Mouse (Mus musculus): Measurements from ENCODE around the gene Gsdma. TPM values are rescaled to one million over a fixed set of nuclear protein-coding genes. Genes with fewer than 3 reads are reported as not detected.
"Not testable (repeated sequence)": the region's sequence is repeated elsewhere in the genome, so short reads cannot be mapped to it uniquely, and the experiment has no call there.

Gsdma gene
- total RNA-seq, 2 experiments from 2014 or later: not detected

DNA sequence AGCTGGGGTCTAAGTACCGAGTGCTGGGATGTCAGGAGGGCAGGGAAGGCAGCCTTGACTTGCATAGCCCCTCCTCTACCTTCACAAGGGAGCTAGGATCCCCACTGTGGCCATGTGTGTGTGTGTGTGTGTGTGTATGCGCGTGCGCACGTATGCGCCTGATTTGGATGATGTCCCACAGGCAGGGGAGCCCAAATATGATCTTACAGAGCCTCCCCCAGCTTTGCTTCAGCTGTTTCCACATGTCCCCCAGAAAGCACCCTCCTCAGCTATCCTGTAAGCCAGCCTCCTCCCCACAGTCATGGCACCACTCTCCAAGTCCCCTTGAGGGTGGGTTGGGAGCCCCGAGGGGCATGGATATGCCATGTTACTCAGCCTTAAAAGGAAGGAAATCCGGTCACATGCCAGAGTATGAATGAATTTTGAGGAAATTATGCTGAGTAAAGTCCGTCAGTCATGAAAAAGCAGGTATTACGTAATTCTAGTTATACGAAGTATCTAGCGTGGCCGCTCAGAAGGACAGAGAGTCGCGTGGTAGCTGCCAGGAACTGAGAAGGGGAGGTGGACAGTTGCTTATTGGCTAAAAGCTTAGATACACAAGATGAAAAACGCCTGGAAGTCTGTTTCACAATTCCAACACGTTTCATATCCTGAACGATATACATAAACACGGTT lies 44.3 kb downstream of the Gsdma start:
- no peak for DNase-seq (ENCODE audit: low spot score in 2 of 2)

DNA sequence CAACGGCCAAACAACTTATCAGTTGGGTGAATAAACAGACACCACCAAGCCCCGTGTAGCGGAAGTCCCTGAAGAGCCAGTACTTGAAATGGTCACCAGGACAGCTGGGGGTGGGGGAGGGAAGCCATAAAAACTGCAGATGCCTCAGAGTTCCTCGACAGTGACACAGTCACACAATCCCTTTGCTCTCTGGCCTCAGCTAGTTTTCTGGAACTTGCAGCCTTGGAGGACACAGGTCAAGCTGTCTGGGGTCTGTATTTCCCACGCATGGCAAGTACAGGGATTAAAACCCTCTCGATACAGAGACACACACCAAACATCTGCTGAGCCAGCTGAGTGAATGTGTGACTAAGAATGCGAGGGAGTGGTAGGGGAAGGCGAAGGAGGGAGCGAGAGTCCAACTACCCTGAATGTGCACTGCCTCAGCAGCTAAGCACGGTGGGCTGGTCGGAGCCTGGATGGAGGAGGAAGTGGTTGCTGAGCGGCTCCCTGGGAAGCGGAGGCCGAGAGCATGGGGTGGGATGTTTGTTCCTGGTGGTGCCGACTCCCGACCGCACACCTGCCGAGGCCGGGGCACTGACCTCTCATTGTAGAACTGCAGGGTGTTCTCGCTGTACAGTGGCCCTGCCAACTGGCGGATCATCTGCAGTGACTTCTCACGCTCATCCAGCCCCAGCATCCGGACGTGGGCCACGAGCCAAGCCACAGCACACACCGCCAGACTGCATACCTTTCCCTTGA lies 45.0 kb downstream of the Gsdma start:
- no peak for DNase-seq (ENCODE audit: low spot score in 2 of 2)

DNA sequence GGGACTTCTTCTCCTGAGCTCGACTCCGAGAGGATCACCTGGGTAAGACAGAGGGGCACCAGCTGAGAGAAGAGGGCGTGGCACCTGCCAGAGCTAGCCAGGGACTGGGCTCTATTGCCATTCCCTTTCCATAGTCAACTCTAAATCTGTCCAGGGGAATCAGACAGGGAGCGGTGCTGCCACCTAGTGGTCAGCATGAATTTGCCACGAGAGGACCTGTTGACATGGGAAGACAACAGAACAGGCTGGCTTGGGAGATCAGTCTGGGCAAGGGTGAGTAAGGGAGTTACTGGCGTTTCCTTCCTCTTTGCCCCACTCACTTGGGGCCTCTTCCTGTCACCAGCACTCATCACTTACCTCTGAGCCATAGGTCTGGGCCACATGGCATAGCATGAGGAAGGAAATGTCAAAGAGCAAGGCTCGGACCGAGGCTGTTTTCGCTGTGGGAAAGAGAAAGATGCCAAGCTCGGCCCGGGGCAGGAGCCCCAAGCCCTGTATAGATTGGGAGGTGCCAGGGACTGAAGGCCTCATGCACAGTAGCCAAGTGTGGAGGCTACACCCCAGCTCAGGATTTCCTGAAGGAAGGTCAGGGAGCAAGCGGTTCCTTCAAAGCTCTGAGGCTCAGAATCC lies 46.4 kb downstream of the Gsdma start:
- peak; percentile 73 to 81 for DNase-seq (ENCODE audit: low spot score in 2 of 2)

DNA sequence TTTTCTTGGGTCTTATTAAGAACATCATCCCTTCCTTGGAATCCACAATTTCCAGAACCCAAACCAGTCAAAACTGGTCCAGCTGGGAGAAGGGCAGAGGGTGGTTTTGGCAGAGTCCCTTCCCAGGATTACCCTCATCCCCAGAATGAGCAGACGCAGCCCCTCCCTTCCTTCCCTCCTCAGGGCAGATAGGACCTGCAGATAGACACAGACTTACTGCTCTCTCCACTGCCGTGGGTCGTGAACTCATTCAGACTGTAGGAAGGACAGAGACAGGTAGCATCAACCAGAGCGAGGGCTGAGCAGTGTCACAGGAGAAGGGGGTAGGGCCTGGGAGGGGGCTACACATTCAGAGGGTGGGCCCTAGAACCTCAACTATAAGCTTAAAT lies 46.9 kb downstream of the Gsdma start:
- no peak for DNase-seq (ENCODE audit: low spot score in 2 of 2)

DNA sequence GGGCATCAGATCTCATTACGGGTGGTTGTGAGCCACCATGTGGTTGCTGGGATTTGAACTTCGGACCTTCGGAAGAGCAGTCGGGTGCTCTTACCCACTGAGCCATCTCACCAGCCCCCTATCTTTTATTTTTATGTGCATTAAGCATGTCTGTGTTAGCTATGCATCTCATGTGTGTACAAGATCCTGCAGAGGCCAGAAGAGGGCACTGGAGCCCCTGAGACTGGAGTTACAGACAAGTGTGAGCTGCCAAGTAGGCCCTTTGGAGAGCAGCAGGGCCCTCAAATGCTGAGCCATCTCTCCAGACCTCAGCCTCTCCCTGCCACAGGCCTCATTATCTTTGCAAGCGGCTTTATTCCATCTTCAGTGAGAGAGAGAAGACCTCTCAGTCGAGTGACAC lies 47.9 kb downstream of the Gsdma start:
- not testable (repeated sequence) for DNase-seq (ENCODE audit: low spot score in 2 of 2)

DNA sequence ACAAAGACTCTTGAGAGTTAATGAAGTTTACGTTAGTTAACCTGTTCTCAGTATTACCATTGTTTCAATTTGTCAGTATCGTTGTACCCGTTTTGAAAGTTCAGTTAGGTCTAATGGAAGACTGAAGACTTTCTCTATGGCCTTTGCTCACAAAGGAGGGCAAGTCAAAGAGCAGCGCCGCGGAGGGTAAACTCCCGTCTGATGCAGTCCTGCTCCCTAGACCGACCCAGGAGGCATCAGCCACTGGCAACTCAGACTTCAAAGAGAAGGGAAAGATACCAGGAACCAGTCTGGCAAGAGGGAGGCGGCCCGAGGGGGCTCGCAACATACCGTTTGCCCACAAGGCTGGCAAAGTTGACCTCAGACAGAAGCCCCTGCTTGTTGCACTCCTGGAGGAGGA lies 49.6 kb downstream of the Gsdma start:
- no peak for DNase-seq (ENCODE audit: low spot score in 2 of 2)

DNA sequence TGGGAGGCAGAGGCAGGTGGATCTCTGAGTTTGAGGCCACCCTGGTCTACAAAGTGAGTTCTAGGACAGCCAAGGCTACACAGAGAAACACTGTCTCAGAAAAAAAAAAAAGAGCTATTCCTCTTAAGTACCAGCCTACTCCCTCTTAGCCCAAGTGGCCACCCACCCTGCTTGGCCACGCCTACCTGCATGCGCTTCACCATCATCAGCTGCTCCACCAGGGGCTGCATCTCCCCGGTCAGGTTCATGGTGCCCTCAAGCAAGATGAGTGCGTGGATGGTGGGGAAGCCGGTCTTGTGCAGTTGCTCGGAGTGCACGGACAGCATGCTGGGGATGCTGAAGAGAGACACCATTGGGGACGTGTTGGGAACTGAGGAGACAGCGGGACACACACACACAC lies 51.8 kb downstream of the Gsdma start:
- no peak for DNase-seq (ENCODE audit: low spot score in 2 of 2)

DNA sequence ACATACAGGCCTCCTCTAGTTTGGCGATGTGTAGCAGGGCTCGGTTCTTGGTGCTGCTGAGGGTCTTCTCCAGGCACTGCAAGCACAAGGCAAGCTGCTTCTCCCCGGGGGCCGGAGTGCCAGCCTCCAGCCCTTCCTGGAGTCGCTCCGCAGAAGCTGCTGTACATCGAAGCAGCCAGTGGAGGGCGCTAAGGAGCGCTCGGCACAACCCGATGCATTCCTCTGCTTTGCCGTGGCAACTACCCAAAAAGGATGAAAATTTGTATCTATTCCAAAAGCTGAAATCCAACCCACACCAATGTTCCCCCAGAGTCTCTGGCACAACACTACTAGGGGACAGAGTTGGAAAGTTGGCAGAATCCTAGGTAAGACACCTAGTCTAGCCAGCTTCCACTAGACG lies 53.8 kb downstream of the Gsdma start:
- peak; percentile 85 to 86 for DNase-seq (ENCODE audit: low spot score in 2 of 2)

DNA sequence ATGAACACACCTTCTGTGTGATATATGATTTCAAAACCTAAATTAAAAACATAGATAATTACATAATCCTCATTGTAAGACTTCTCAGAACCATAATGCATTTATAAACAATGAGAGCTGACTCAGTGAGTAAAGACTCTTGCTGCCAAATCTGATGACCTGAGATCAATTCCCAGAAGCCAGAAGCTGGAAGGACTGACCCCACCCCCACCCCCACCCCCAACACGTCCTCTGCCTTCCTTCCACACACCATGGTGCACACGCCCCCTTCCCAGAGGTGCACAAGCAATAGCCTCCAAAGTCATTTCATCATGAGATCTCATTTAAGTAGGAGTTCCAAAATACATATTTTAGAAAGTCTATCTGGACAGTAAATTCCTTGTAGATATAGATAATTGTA lies 56.6 kb downstream of the Gsdma start:
- no peak for DNase-seq (ENCODE audit: low spot score in 2 of 2)

DNA sequence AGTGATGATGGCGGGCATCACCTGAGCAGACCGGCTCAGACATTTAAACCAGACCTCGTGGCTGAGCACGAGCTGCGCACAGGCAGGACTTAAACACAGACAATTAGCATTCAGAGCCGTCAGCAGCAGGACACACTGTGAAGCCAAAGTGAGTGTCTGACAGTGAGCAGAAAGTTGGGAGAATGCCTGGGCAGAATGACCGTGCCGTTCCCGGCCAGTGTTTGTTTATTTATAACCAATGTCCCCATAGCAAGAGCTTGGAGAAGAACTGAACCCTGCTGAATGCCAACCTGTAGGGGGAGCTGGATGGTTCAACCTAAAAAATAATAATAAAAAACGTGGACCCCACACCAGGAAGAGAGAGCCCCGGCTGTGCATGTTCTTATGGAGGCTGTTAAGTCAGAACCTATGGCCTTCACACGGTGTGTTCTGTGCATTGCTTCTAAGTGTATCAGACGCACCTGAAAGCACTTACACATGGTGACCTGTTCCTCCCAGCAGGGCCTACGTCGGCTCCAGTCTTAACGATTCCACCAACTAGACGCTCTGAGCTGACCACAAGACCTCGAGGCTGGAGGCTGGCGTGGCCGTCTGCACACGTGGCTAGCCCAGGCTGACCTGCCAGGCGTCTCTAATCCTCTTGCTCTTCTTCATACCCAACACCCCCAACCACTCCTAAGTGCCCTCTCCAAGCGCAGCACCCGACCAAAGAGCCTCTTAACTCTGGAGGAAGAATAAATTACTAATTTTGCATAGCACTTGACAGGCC lies 57.5 kb downstream of the Gsdma start:
- peak in 1 of 2 experiments; percentile 80 for DNase-seq (ENCODE audit: low spot score in 2 of 2)

DNA sequence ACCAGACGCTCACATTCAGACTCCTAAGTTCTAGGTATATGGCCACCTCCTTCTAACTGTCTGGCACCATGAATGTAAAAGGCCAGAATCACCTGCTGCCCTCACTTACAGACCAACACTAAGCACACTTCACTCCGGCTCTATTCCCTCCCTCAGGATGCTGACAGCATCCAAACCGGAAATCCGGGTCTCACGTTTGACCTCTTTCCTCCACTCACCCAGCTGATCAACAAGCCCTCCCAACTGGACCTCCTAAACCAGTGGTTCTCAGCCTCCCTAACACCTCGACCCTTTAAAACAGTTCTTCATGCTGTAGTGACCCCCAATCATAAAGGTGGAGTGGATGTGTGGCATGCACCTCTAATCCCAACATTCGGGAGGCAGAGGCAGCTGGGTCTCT lies 58.9 kb downstream of the Gsdma start:
- DNase-seq (ENCODE audit: low spot score in 2 of 2): no peak

DNA sequence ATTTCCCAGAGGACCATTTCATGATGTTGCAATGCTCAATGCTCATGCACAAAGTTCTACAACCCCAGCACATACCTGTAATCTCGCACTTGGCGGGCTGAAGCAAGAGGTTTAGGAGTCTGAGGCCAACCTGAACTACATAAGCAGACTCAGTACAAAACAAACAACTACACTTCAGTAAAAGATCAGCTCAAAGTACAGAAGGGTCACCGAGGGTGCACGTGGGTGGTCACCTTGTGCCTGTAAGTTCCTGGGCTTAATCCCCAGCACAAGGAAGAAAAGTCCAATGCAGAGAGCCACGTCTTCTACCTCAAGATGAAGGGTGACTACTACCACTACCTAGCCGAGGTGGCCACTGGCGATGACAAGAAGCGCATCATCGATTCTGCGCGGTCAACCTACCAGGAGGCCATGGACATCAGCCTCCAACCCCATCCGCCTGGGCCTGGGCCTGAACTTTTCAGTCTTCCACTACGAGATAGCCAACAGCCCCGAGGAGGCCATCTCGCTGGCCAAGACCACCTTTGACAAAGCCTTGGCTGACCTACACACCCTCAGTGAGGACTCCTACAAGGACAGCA lies 61.9 kb downstream of the Gsdma start:
- DNase-seq (ENCODE audit: low spot score in 2 of 2): no peak

Other genes with a start within 250 kb of the Gsdma start
- 100 to 1,000 TPM in 1 of 2 experiments, 10 to 100 TPM in 1; 87.7 to 102 TPM for gene Mien1, start 225.4 kb upstream of the Gsdma start, total RNA-seq (2021)
- 1 to 10 TPM; 1.1 to 1.6 TPM for gene Grb7, start 218.0 kb upstream of the Gsdma start, total RNA-seq (2021)
- gene Ikzf3, start 118.3 kb upstream of the Gsdma start, total RNA-seq (2021): under 1 TPM in 1 of 2 experiments, not detected in 1; 0.21 TPM
- gene Zpbp2, start 113.3 kb upstream of the Gsdma start, total RNA-seq (2021): under 1 TPM in 1 of 2 experiments, not detected in 1; 0.31 TPM
- 10 to 100 TPM; 49.1 to 57.6 TPM for gene Ormdl3, start 77.0 kb upstream of the Gsdma start, total RNA-seq (2021)
- not detected for gene Lrrc3c, start 66.1 kb upstream of the Gsdma start, total RNA-seq (2021)
- gene Gm12355, start 38.7 kb upstream of the Gsdma start, total RNA-seq (2021): 10 to 100 TPM; 10.1 to 13.3 TPM
- not detected for gene Gsdma3, start 38.0 kb upstream of the Gsdma start, total RNA-seq (2021)
- gene Gsdma2, start 17.6 kb upstream of the Gsdma start, total RNA-seq (2021): not detected
- gene Psmd3, start 18.2 kb downstream of the Gsdma start, total RNA-seq (2021): 100 to 1,000 TPM; 122 to 126 TPM
- not detected for gene Csf3, start 36.9 kb downstream of the Gsdma start, total RNA-seq (2021)
- gene Med24, start 65.1 kb downstream of the Gsdma start, total RNA-seq (2021): 100 to 1,000 TPM; 109 to 110 TPM
- 1,000 to 10,000 TPM; 1,264 to 1,291 TPM for gene Thra, start 76.3 kb downstream of the Gsdma start, total RNA-seq (2021)
- gene Nr1d1, start 111.0 kb downstream of the Gsdma start, total RNA-seq (2021): 10 to 100 TPM; 53.3 to 65.3 TPM
- 100 to 1,000 TPM; 149 to 161 TPM for gene Msl1, start 131.2 kb downstream of the Gsdma start, total RNA-seq (2021)
- gene Casc3, start 140.6 kb downstream of the Gsdma start, total RNA-seq (2021): 10 to 100 TPM; 56.7 to 59.7 TPM
- 100 to 1,000 TPM; 159 to 165 TPM for gene Rapgefl1, start 172.4 kb downstream of the Gsdma start, total RNA-seq (2021)
- 10 to 100 TPM; 35.8 to 43.8 TPM for gene Wipf2, start 199.3 kb downstream of the Gsdma start, total RNA-seq (2021)
- gene Cdc6, start 243.4 kb downstream of the Gsdma start, total RNA-seq (2021): under 1 TPM; 0.81 to 0.97 TPM

Data from layer of hippocampus, postnatal 14 days (tissue).